Mouse (Mus musculus) hindbrain, embryonic 16.5 days (tissue): ENCODE data around the gene Vtn. TPM values are rescaled to one million over a fixed set of nuclear protein-coding genes. Genes with fewer than 3 reads are reported as not detected.

Experiments used
- ATAC-seq: fragments of 200-750 bp; cut with Nextera tagmentation; 2 replicates; pipeline ENCODE4 v1.8.0; 2017; ENCODE audit warnings: moderate TSS enrichment, moderate library complexity
- H3K27ac ChIP-seq: fragments of 300-500 bp; sonication (generic); 2 replicates; pipeline ENCODE4 v1.5.1; 2014; ENCODE audit warnings: low read depth, mild to moderate bottlenecking, control low read depth, low read length, moderate library complexity
- H3K27me3 ChIP-seq: fragments of 300-500 bp; sonication (generic); replicated peaks from 2 replicates; pipeline ENCODE4 v1.6.1; 2014; ENCODE audit warnings: low read length; ENCODE audit not compliant: control insufficient read depth, insufficient read depth
- H3K36me3 ChIP-seq: fragments of 300-500 bp; sonication (generic); 2 replicates; pipeline ENCODE4 v1.6.1; 2014; ENCODE audit warnings: mild to moderate bottlenecking, low read length, moderate library complexity, mixed read lengths; ENCODE audit not compliant: control insufficient read depth, insufficient read depth
- H3K4me1 ChIP-seq: fragments of 300-500 bp; sonication (generic); 2 replicates; pipeline ENCODE4 v1.6.1; 2014; ENCODE audit warnings: low read depth, low read length; ENCODE audit not compliant: control insufficient read depth, insufficient read depth
- H3K4me2 ChIP-seq: fragments of 300-500 bp; sonication (generic); 2 replicates; pipeline ENCODE4 v1.6.1; 2014; ENCODE audit warnings: mild to moderate bottlenecking, low read length, control low read depth, moderate library complexity
- H3K4me3 ChIP-seq: fragments of 300-500 bp; sonication (generic); 2 replicates; pipeline ENCODE4 v1.5.1; 2014; ENCODE audit warnings: mild to moderate bottlenecking, low read length, control low read depth, moderate library complexity
- H3K9ac ChIP-seq: fragments of 300-500 bp; sonication (generic); 2 replicates; pipeline ENCODE4 v1.6.1; 2014; ENCODE audit warnings: low read depth, mild to moderate bottlenecking, control low read depth, low read length, moderate library complexity
- H3K9me3 ChIP-seq: fragments of 300-500 bp; sonication (generic); 2 replicates; pipeline ENCODE4 v1.6.1; 2014; ENCODE audit warnings: mild to moderate bottlenecking, low read length, moderate library complexity; ENCODE audit not compliant: control insufficient read depth
- WGBS: fragments of 180-500 bp; shearing (Covaris S2); extraction: QIAGEN DNeasy Blood & Tissue Kit; methylation state at CpG from one replicate; pipeline ENCODE4 v1.1.7; 2014; 5-methylcytosine and 5-hydroxymethylcytosine counted together
- polyA plus RNA-seq: library from polyadenylated mRNA; unstranded; fragments of >200 nt; fragmentation: Nextera tagmentation; extraction: Ambion mirVana; gene quantifications from 2 replicates; pipeline ENCODE4 v1.2.1, GENCODE M21; 2015

Vtn gene
- polyA plus RNA-seq, 1 experiment from 2014 or later: 150 TPM

DNA sequence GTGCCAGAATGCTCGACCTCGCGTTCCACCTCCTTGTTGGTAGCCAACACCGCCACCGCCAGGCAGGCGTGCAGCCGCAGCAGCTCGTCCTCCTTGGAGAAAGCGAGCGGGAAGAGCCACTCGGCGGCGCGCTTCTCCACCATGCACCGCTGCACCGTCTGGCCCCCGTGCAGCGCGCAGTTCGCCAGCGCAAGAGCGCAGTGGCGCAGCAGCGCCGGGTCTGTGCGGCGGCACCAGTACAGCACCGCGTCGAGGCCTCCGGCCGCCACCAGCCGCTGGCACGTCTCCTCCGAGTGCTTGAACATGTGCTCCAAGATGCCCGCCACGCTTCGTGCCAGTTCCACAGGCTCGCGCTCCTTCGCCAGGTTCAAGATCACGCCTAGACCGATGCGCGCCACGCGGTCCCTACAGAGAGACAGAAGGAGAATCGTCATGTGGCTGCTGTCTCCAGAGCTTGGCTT is 8.1 kb upstream of the Vtn start:
- H3K36me3 ChIP-seq: peaks cover 15% of the 10 kb centered on the region
- H3K9ac ChIP-seq: peak overlapping the region; percentile 20
- ATAC-seq: peak; percentile 80
- no peaks in the 10 kb centered on the region for H3K9me3 ChIP-seq
- H3K27me3 ChIP-seq: no peaks in the 10 kb centered on the region
- H3K4me2 ChIP-seq: peak overlapping the region; percentile 47
- WGBS: 9% methylated on average over 48 of the region's 48 CpGs
- no peak overlapping the region for H3K27ac ChIP-seq
- H3K4me1 ChIP-seq: peaks cover 13% of the 10 kb centered on the region
- H3K4me3 ChIP-seq: peak overlapping the region; percentile 19

DNA sequence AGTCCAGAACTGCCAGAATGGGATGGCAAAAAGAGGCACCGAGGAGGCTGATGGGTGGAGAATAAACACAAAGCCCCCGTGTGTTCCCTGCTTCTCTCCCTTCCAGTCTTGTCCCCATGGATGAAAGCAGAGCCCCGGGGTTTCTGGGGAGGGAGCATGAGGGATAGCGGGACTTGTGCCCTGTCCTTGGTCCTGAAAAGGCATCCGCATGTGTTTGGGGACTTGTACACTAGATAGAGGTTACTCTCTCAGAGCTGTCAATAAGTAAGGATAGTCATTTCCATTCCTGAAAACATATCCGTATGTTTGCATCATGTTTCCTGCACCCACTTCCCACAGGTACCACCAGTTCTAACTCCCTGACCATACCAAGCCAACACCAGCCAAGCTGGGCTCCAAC is 3.0 kb upstream of the Vtn start:
- peaks cover 18% of the 10 kb centered on the region for H3K4me1 ChIP-seq
- peak overlapping the region; percentile 93; the same call in 1 of the 2 replicates for H3K27ac ChIP-seq
- no peaks in the 10 kb centered on the region for H3K36me3 ChIP-seq
- peak overlapping the region; percentile 73 for H3K4me2 ChIP-seq
- H3K27me3 ChIP-seq: peaks cover 3% of the 10 kb centered on the region; the same call in 1 of the 2 replicates
- no peak for ATAC-seq
- no peaks in the 10 kb centered on the region for H3K9me3 ChIP-seq
- 7% methylated on average over 6 of the region's 6 CpGs for WGBS
- peak overlapping the region; percentile 86 for H3K9ac ChIP-seq
- peak overlapping the region; percentile 80 for H3K4me3 ChIP-seq

DNA sequence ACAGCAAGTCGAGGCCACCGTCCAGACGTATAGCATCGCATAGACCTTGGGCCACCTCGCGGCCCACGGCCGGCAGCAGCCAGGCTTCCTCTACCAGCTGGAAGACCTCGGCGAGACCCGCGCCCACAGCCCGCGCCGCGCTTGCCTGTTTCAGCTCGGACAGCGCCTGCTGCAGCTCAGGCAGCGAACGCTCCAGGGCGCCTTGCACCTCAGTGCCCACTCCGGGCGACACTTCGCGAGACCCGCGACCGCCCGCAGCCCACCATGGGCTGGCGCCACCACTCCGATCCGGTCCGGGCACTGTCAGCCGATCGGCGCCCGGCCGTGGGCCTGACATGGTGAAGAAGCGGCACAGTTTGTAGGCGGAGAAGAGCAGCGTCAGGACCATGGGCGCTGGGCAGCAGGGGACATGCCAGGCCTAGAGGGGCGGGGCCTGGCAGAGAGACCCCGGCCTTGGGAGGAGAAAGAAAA is 1.8 kb upstream of the Vtn start:
- Histone ChIP-seq H3K9ac (peak overlapping the region; percentile 86), H3K27ac (peak overlapping the region; percentile 93), H3K4me1 (peaks cover 15% of the 10 kb centered on the region), H3K4me3 (peak overlapping the region; percentile 80), H3K9me3 (no peaks in the 10 kb centered on the region), H3K36me3 (no peaks in the 10 kb centered on the region), H3K27me3 (peaks cover 3% of the 10 kb centered on the region; the same call in 1 of the 2 replicates), H3K4me2 (peak overlapping the region; percentile 73)
- ATAC-seq: peak; percentile 86
- under 1% methylated on average over 44 of the region's 44 CpGs for WGBS

DNA sequence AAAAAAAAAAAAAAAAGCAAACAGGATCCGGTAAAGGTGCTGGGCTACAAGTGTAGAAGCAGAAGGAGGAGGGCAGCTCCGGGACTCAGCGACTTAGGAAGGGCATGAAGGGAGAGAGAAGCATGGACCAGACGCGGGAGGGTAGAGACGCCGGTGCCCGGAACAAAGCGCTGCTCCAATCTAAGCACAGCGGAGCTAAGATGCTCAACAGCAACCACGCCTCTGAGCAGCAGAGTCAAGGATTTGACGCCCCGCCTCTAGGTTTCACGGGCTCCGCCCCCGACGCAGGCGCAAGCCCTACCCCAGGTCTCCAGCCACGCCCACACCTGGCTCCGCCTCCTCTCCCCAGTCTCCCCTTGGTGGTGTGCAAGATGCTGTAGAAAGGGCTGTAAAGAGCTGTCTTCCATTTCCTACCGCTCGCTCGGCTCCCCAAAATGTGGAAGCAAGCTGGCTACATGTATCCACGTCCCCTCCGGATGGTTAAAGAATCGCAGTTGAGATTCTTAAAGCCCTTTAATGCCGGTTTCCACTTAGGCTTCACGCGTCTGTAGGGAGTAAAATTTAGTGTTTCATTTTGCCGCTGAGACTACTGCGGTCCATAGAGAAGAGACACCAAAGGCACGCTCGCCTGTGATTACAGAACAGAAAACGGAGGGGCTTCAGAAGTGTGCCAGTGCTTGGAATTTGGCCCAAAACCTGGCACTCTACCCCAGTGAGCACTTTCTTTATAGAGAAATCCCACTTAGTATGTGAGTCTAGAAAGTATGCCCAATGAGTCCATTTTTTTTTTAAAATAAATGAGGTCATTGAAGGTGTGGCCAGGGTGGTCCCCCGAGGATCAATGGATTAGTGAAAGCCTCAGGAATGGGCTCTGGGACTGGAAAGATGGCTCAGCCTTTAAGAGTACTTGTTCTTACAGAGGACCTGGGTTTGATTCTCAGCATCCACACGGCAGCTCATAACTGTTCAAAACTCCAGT is 1.1 kb upstream of the Vtn start, which contains the start of gene Sarm1:
Gene Sarm1 (minus strand): TSS at position 211 of the 979 bp plus-strand sequence.
- peak within 1 kb of the TSS; percentile 93 for H3K27ac ChIP-seq
- ATAC-seq: peak; percentile 96
- peak within 1 kb of the TSS; percentile 73 for H3K4me2 ChIP-seq
- WGBS: 3% methylated on average over 36 of the region's 36 CpGs
- no peaks in the 10 kb centered on the region for H3K36me3 ChIP-seq
- H3K4me1 ChIP-seq: peaks cover 15% of the 10 kb centered on the region
- H3K9me3 ChIP-seq: no peaks in the 10 kb centered on the region
- peak within 1 kb of the TSS; percentile 80 for H3K4me3 ChIP-seq
- peaks cover 3% of the 10 kb centered on the region; the same call in 1 of the 2 replicates for H3K27me3 ChIP-seq
- peak within 1 kb of the TSS; percentile 86 for H3K9ac ChIP-seq

DNA sequence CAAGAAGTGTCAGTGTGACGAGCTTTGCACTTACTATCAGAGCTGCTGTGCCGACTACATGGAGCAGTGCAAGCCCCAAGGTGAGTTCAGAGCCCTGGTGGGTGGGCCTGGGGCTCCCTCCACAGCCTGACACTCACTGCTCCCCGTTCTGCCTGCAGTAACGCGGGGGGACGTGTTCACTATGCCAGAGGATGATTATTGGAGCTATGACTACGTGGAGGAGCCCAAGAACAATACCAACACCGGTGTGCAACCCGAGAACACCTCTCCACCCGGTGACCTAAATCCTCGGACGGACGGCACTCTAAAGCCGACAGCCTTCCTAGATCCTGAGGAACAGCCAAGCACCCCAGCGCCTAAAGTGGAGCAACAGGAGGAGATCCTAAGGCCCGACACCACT is 652 bp downstream of the Vtn start:
- no peak for ATAC-seq
- H3K4me2 ChIP-seq: no peak overlapping the region
- peak overlapping the region; percentile 10 for H3K4me3 ChIP-seq
- H3K27me3 ChIP-seq: peaks cover 3% of the 10 kb centered on the region; the same call in 1 of the 2 replicates
- 57% methylated on average over 16 of the region's 16 CpGs for WGBS
- H3K27ac ChIP-seq: no peak overlapping the region
- H3K9me3 ChIP-seq: no peaks in the 10 kb centered on the region
- peaks cover 15% of the 10 kb centered on the region for H3K4me1 ChIP-seq
- H3K36me3 ChIP-seq: no peaks in the 10 kb centered on the region
- H3K9ac ChIP-seq: no peak overlapping the region

DNA sequence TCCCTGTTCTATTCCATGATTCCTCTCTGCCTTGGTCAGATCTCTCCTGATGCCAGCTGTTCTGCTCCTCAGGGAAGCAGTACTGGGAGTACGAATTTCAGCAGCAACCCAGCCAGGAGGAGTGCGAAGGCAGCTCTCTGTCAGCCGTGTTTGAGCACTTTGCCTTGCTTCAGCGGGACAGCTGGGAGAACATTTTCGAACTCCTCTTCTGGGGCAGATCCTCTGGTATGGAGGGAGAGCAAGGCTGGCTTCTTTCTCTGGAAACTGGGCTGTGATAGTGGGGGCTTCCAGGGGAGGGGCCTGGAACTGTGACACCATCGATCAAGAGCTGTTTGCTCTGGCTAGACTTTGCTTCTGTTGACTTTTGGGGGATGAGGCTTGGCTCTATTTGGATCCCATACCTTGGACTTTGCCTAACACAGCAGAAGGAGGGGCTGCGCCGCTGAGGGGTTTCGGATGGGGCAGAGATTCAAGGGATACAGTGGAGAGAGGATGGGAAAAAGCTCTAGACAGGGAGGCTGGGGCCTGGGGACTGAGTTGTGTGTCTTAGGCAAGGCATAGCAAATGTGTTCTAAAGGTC is 1.8 kb downstream of the Vtn start:
- no peak for ATAC-seq
- no peaks in the 10 kb centered on the region for H3K9me3 ChIP-seq
- H3K4me2 ChIP-seq: peak overlapping the region; percentile 14
- no peak overlapping the region for H3K9ac ChIP-seq
- H3K27me3 ChIP-seq: peaks cover 3% of the 10 kb centered on the region; the same call in 1 of the 2 replicates
- WGBS: 79% methylated on average over 9 of the region's 9 CpGs
- H3K36me3 ChIP-seq: no peaks in the 10 kb centered on the region
- H3K4me3 ChIP-seq: no peak overlapping the region
- H3K4me1 ChIP-seq: peaks cover 13% of the 10 kb centered on the region
- H3K27ac ChIP-seq: no peak overlapping the region

- 81% methylated on average over 20 of the region's 20 CpGs for WGBS
- peaks cover under 1% of the 10 kb centered on the region; the same call in 1 of the 2 replicates for H3K36me3 ChIP-seq
- no peak overlapping the region for H3K27ac ChIP-seq
- no peak for ATAC-seq
- H3K4me3 ChIP-seq: no peak overlapping the region
- no peak overlapping the region for H3K9ac ChIP-seq
- H3K9me3 ChIP-seq: no peaks in the 10 kb centered on the region
- no peak overlapping the region for H3K4me2 ChIP-seq
- peaks cover 5% of the 10 kb centered on the region for H3K4me1 ChIP-seq
- H3K27me3 ChIP-seq: peaks cover 3% of the 10 kb centered on the region; the same call in 1 of the 2 replicates
These were observed 2.6 kb downstream of the Vtn start for GRCm38 (mm10) chr11:78501529-78501928.

- Histone ChIP-seq H3K9me3 (no peaks in the 10 kb centered on the region), H3K4me2 (no peak within 1 kb of the TSS), H3K4me1 (peaks cover under 1% of the 10 kb centered on the region; the same call in 1 of the 2 replicates), H3K4me3 (no peak within 1 kb of the TSS), H3K27me3 (peaks cover 3% of the 10 kb centered on the region; the same call in 1 of the 2 replicates), H3K9ac (no peak within 1 kb of the TSS; the same call in 1 of the 2 replicates), H3K27ac (no peak within 1 kb of the TSS), H3K36me3 (peaks cover 15% of the 10 kb centered on the region; the same call in 1 of the 2 replicates)
- ATAC-seq: no peak
- WGBS: 65% methylated on average over 7 of the region's 7 CpGs
These were observed 4.2 kb downstream of the Vtn start, which contains the start of gene Sebox for GRCm38 (mm10) chr11:78502909-78503650. Sebox (plus strand) TSS chr11:78503447.
